Mouse (Mus musculus) spleen, adult 2 months (tissue): ENCODE results near the gene Nog. TPM values are rescaled to one million over a fixed set of nuclear protein-coding genes. Genes with fewer than 3 reads are reported as not detected.

Experiments used
- DNase-seq, 2 experiments: peaks; one replicate each; pipeline versions ENCODE4 v3.0.0 to v3.0.0-alpha.2; 2012 to 2021; ENCODE audit warnings: low spot score in 2 of 2, low read depth in 1 of 2
- H3K27ac ChIP-seq: fragments of 200-500 bp; 2 replicates; pipeline ENCODE4 v1.5.1; 2012; ENCODE audit warnings: low read length, inconsistent platforms; ENCODE audit not compliant: insufficient read depth
- H3K27me3 ChIP-seq: fragments of 200-500 bp; 2 replicates; pipeline ENCODE4 v1.6.1; 2012; ENCODE audit warnings: mild to moderate bottlenecking, moderate library complexity, low read length, inconsistent platforms; ENCODE audit not compliant: control insufficient read depth, insufficient read depth
- H3K36me3 ChIP-seq: fragments of 200-500 bp; 2 replicates; pipeline ENCODE4 v1.6.1; 2012; ENCODE audit warnings: mild to moderate bottlenecking, low read length, inconsistent platforms; ENCODE audit not compliant: control insufficient read depth, insufficient read depth
- H3K4me1 ChIP-seq: fragments of 200-500 bp; 2 replicates; pipeline ENCODE4 v1.6.1; 2011; ENCODE audit warnings: inconsistent platforms; ENCODE audit not compliant: control insufficient read depth, insufficient read depth, insufficient read length
- H3K4me3 ChIP-seq: fragments of 200-500 bp; 2 replicates; pipeline ENCODE4 v1.5.1; 2011; ENCODE audit warnings: mild to moderate bottlenecking, inconsistent platforms; ENCODE audit not compliant: insufficient read depth, insufficient read length; ENCODE audit errors: extremely low read depth
- CTCF ChIP-seq: fragments of 200-500 bp; IDR thresholded peaks from 2 replicates; pipeline ENCODE4 v1.5.1; 2011; ENCODE audit warnings: mild to moderate bottlenecking, inconsistent platforms; ENCODE audit not compliant: insufficient read depth, insufficient read length, insufficient replicate concordance; ENCODE audit errors: extremely low read depth
- POLR2A ChIP-seq: fragments of 200-500 bp; IDR thresholded peaks from 2 replicates; pipeline ENCODE4 v1.6.1; 2011; ENCODE audit warnings: low read depth, low read length, inconsistent platforms
- WGBS: fragments of 180-500 bp; shearing (Covaris S2); methylation state at CpG from one replicate; pipeline ENCODE4 v1.1.7; 2018; 5-methylcytosine and 5-hydroxymethylcytosine counted together
- polyA plus RNA-seq: library from polyadenylated mRNA; depleted of rRNA; stranded (reverse); fragments of >200 nt; gene quantifications from 2 replicates; pipeline ENCODE4 v1.2.3, GENCODE M21; 2012; rRNA removed

Nog gene
- polyA plus RNA-seq: 0.30 and 1.3 TPM in 2 replicates

- Histone ChIP-seq H3K27ac (no peak within 1 kb of the TSS), H3K36me3 (no peaks in the 10 kb centered on the region), H3K4me3 (peak within 1 kb of the TSS; percentile 27; the same call in 1 of the 2 replicates), H3K27me3 (peaks cover 38% of the 10 kb centered on the region), H3K4me1 (peaks cover 10% of the 10 kb centered on the region; the same call in 1 of the 2 replicates)
- no peak for DNase-seq
- 1% methylated on average over 72 of the region's 97 CpGs for WGBS
- TF ChIP-seq CTCF (no peak), POLR2A (no peak)
Observed at GRCm38 (mm10) chr11:89302056-89302815, at the start of gene Nog. Nog (minus strand) TSS chr11:89302332.

DNA sequence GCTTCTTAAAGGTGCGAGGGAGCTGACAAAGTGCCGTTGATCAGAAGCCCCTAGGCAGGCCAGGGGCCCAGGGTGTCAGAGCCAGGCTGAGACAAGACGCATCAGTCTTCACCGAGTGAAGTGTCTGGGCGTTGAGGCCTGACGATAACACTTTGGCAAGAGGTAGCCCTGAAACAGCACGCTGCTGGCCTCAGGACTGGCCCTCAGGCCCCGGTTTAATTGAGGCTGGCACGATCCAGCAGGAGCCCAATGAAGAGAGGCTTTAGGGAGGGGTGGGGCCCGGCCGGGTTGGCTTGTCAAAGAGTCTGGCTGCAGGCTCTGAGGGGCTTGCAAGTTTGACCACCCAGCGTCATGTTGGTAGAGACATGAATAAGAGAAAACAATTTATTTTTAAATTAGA is 38.1 kb upstream of the Nog start:
- no peaks in the 10 kb centered on the region for H3K4me1 ChIP-seq
- DNase-seq: no peak
- no peak overlapping the region for H3K27ac ChIP-seq
- TF ChIP-seq CTCF (no peak), POLR2A (no peak)
- no peaks in the 10 kb centered on the region for H3K27me3 ChIP-seq
- H3K36me3 ChIP-seq: no peaks in the 10 kb centered on the region
- no peak overlapping the region for H3K4me3 ChIP-seq
- 65% methylated on average over 12 of the region's 12 CpGs for WGBS

GRCm38 (mm10) chr11:89339783-89340182 is 37.7 kb upstream of the Nog start:
- Histone ChIP-seq H3K36me3 (no peaks in the 10 kb centered on the region), H3K4me1 (no peaks in the 10 kb centered on the region), H3K27ac (no peak overlapping the region), H3K27me3 (no peaks in the 10 kb centered on the region), H3K4me3 (no peak overlapping the region)
- DNase-seq: no peak
- no peak for TF ChIP-seq CTCF
- no peak for TF ChIP-seq POLR2A
- 90% methylated on average over 8 of the region's 8 CpGs for WGBS

DNA sequence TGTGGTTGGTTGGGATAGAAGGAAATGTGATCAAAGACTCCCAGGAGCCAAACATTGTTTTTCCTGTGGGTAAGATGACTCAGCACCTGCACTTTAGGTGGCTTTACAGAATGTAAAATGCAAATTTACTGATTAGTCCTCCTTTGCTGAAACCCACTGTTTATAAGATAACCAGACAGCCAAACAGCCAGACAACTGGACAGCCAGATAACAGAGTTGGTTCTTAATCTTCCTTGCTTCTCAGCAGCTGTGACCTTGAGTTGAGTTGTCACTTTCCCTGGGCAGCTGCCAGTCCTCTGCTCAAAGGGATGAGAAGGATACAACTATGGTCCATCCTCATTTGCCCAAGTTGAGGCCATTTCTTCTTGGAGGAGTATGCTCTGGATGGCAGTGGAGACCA is 35.8 kb upstream of the Nog start:
- H3K4me3 ChIP-seq: no peak overlapping the region
- H3K27ac ChIP-seq: no peak overlapping the region

DNA sequence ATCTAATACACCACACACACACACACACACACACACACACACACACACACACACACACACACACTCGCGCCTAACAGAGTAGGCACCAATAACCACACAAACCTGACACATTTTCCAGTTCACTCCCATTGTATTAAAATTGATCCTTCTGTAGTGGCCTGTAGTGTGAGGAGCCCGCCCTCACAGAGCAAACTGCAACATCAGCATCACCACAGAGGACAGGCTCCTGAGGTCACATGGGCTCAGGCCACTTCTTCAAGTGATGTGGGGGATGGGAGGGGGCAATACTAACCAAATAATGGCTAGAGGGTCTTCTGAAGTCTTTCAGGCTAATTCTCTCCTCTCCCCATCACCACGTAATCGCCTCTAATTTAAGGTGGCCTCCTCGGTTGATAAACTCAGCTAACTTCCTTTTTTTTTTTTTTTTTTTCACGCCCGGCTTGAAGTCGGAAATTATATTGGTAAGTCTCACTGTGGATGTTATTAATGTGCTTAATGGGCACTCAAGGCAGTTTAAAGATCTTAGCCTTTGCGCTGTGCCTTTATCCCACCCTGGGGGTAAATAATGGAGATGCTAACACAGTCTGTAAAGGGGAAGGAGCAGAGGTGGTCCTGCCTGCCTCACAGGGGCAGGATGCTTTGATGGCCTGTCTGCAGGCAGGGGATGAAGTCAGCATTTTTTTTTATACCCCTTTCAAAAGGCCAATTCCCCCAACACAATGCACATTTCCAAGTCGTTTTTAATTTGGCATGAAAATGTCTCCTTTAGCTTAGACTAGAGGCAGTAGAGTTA is 25.2 kb upstream of the Nog start:
- no peak for DNase-seq
- no peak for TF ChIP-seq POLR2A
- TF ChIP-seq CTCF: no peak
- no peak overlapping the region for H3K4me3 ChIP-seq
- H3K36me3 ChIP-seq: no peaks in the 10 kb centered on the region
- no peaks in the 10 kb centered on the region for H3K27me3 ChIP-seq
- no peak overlapping the region for H3K27ac ChIP-seq
- 31% methylated on average over 11 of the region's 11 CpGs for WGBS
- H3K4me1 ChIP-seq: no peaks in the 10 kb centered on the region

More for the DNA sequence above, 35.8 kb upstream of the Nog start:
- no peaks in the 10 kb centered on the region for H3K27me3 ChIP-seq
- H3K4me1 ChIP-seq: no peaks in the 10 kb centered on the region
- DNase-seq: no peak
- TF ChIP-seq CTCF (no peak), POLR2A (no peak)
- no peaks in the 10 kb centered on the region for H3K36me3 ChIP-seq

GRCm38 (mm10) chr11:89321775-89322174 is 19.6 kb upstream of the Nog start:
- no peak for DNase-seq
- Histone ChIP-seq H3K36me3 (no peaks in the 10 kb centered on the region), H3K27me3 (no peaks in the 10 kb centered on the region), H3K4me3 (no peak overlapping the region), H3K4me1 (no peaks in the 10 kb centered on the region), H3K27ac (no peak overlapping the region)
- WGBS: 84% methylated on average over 2 of the region's 2 CpGs
- TF ChIP-seq CTCF (no peak), POLR2A (no peak)

DNA sequence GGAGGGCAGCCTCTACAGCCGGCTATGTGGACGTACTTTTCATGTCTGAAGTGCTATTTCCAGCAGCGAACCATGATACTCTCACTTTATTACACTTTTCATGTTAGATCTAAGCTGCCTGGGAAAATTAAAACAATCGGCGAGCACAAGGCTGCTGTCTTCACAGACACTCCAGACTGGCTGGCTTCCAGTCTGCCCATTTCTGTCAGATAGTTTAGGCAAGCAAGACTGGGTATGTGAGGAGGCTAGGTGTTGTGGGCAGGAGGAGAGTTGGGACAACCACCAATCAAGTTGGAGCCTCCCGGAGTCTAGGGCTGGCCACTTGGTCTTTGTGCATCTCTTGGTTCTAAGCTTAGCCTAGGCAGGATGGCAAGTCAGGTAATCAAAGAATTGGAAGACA is 17.5 kb upstream of the Nog start:
- Histone ChIP-seq H3K27me3 (no peaks in the 10 kb centered on the region), H3K4me3 (no peak overlapping the region), H3K4me1 (no peaks in the 10 kb centered on the region), H3K27ac (no peak overlapping the region), H3K36me3 (no peaks in the 10 kb centered on the region)
- no peak for DNase-seq
- WGBS: 75% methylated on average over 6 of the region's 6 CpGs
- TF ChIP-seq CTCF (no peak), POLR2A (no peak)
